Mouse (Mus musculus): ENCODE results near the gene Acot8. TPM values are rescaled to one million over a fixed set of nuclear protein-coding genes. Genes with fewer than 3 reads are reported as not detected.

Gene Acot8
- polyA plus RNA-seq, 2 experiments = 14.0 to 31.5 TPM

DNA sequence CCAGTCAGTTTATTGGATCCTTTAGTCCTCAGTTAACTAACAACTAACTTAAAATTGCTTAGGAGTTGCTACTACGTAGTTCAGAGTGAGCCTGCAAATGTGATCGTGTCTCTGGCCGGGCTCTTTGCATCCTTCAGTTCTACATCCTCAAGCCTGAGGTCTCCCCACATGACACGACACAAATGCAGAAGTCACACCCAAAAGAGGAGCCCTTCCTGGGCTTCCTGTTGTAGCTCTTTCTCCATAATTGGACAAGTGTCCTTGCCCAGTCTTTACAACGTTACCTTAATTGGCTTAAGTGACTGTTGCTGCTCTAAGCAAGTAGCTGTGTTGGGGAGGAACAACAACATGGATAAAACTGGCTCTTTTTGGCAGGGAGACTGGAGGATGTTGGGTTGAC is 10.7 kb upstream of the Acot8 start:
- WGBS = 87% methylated on average over 5 of the region's 5 CpGs
- no peak overlapping the region for H3K4me2 ChIP-seq (replicated peaks; ENCODE audit: low read depth, low read length, severe bottlenecking)

DNA sequence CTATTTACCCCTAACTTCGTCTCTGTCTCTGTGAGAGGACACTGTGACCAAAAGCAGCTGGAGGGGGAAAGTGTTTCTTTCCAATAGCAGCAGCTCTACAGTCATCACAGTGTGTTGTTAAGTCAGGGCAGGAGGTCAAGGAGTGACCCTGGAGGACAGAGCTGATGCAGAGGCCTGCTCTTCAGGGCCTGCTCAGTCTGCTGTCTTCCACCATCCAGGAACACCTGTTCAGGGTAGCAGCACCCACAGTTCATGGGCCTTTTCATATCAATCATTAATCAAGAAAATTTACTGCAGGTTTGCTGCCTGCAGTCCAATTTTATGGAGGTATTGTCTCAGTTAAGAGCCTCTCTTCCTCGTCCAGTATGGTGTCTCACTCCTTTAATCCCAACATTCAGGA is 8.9 kb upstream of the Acot8 start:
- ATAC-seq (ENCODE audit: low FRiP score, low read depth) (no peak), DNase-seq (ENCODE audit: low spot score) (no peak)
- TF ChIP-seq POLR2A (IDR thresholded peaks at IDR 0.05; ENCODE audit: borderline replicate concordance, extremely low read depth, insufficient read depth, insufficient read length) = no peak
- H3K4me1 ChIP-seq (ENCODE audit: control insufficient read depth, insufficient read depth, low read length) = no peaks in the 10 kb centered on the region
- no peaks in the 10 kb centered on the region for H3K9me3 ChIP-seq (ENCODE audit: control insufficient read depth, low read length)
- H3K27me3 ChIP-seq (ENCODE audit: control insufficient read depth, insufficient read depth, low read length) = no peaks in the 10 kb centered on the region
- H3K4me2 ChIP-seq (replicated peaks; ENCODE audit: low read depth, low read length, severe bottlenecking) = no peak overlapping the region
- H3K27ac ChIP-seq (replicated peaks; ENCODE audit: low read depth, low read length) = no peak overlapping the region
- H3K9ac ChIP-seq (ENCODE audit: low read depth, low read length, severe bottlenecking) = no peak overlapping the region
- no peak overlapping the region for H3K4me3 ChIP-seq (replicated peaks; ENCODE audit: low read length)
- WGBS = 53% methylated on average over 2 of the region's 2 CpGs
- 0 out of 2 replicates have a peak, but pooled peaks cover 10% of the 10 kb centered on the region for H3K36me3 ChIP-seq (ENCODE audit: control insufficient read depth, insufficient read depth, low read length)

More for the DNA sequence above, 10.7 kb upstream of the Acot8 start:
- Histone ChIP-seq H3K36me3 (ENCODE audit: control insufficient read depth, insufficient read depth, low read length) (0 out of 2 replicates have a peak, but pooled peaks cover 6% of the 10 kb centered on the region), H3K9me3 (ENCODE audit: control insufficient read depth, low read length) (no peaks in the 10 kb centered on the region), H3K4me3 (replicated peaks; ENCODE audit: low read length) (no peak overlapping the region), H3K4me1 (ENCODE audit: control insufficient read depth, insufficient read depth, low read length) (no peaks in the 10 kb centered on the region), H3K27ac (replicated peaks; ENCODE audit: low read depth, low read length) (no peak overlapping the region), H3K9ac (ENCODE audit: low read depth, low read length, severe bottlenecking) (no peak overlapping the region), H3K27me3 (ENCODE audit: control insufficient read depth, insufficient read depth, low read length) (no peaks in the 10 kb centered on the region)
- DNase-seq (ENCODE audit: low spot score) (no peak), ATAC-seq (ENCODE audit: low FRiP score, low read depth) (no peak)
- no peak for TF ChIP-seq POLR2A (IDR thresholded peaks at IDR 0.05; ENCODE audit: borderline replicate concordance, extremely low read depth, insufficient read depth, insufficient read length)

DNA sequence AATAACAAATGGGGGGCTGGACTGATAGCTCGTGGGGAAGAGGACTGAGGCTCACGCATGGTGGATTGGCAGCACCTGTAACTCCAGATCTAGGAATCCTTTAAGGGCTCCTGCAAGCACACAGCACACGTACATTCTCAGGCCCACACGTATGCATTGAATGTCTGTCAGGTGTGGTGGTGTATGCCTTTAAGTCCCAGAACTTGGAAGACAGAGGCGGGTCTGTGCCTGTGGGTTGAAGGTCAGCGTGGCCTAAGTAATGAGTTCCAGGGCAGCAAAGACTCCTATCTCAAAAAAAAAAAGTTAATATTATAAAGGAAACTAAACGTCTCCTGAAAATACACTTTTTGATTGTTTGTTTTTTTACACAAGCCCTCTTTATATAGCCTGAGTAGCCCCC is 1.9 kb upstream of the Acot8 start:
- H3K9ac ChIP-seq (ENCODE audit: low read depth, low read length, severe bottlenecking) = no peak overlapping the region
- H3K4me3 ChIP-seq (replicated peaks; ENCODE audit: low read length) = no peak overlapping the region
- TF ChIP-seq POLR2A (IDR thresholded peaks at IDR 0.05; ENCODE audit: borderline replicate concordance, extremely low read depth, insufficient read depth, insufficient read length) = no peak
- DNase-seq (ENCODE audit: low spot score) (no peak), ATAC-seq (ENCODE audit: low FRiP score, low read depth) (no peak)
- peaks cover 9% of the 10 kb centered on the region for H3K4me1 ChIP-seq (ENCODE audit: control insufficient read depth, insufficient read depth, low read length)
- no peak overlapping the region for H3K4me2 ChIP-seq (replicated peaks; ENCODE audit: low read depth, low read length, severe bottlenecking)
- H3K36me3 ChIP-seq (ENCODE audit: control insufficient read depth, insufficient read depth, low read length) = peaks cover 17% of the 10 kb centered on the region
- no peaks in the 10 kb centered on the region for H3K27me3 ChIP-seq (ENCODE audit: control insufficient read depth, insufficient read depth, low read length)
- 85% methylated on average over 7 of the region's 7 CpGs for WGBS
- no peaks in the 10 kb centered on the region for H3K9me3 ChIP-seq (ENCODE audit: control insufficient read depth, low read length)
- no peak overlapping the region for H3K27ac ChIP-seq (replicated peaks; ENCODE audit: low read depth, low read length)

DNA sequence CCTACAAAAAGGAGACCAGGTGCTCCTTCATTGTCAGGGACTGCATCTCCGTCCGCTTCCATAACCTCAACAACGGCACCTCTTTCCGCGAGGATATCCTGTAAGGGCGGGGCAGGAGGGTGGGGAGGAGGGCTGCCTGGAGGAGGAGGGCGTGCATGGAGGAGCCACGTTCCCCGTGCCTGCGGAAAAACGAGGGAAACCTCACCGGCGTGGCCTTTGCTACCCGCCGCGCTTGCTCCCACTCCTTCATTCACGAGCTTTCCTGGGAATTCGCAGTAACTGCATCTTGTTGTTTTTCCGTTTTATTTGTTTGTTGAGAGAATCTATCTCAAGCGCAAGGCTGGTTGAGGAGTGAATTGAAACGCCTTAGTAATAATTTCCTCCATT is 643 bp upstream of the Acot8 start:
- H3K4me3 ChIP-seq (replicated peaks; ENCODE audit: low read length) = peak overlapping the region; percentile 73
- H3K27me3 ChIP-seq (ENCODE audit: control insufficient read depth, insufficient read depth, low read length) = no peaks in the 10 kb centered on the region
- 1% methylated on average over 21 of the region's 21 CpGs for WGBS
- no peak for TF ChIP-seq POLR2A (IDR thresholded peaks at IDR 0.05; ENCODE audit: borderline replicate concordance, extremely low read depth, insufficient read depth, insufficient read length)
- H3K4me1 ChIP-seq (ENCODE audit: control insufficient read depth, insufficient read depth, low read length) = peaks cover 9% of the 10 kb centered on the region
- peak overlapping the region; percentile 85 for H3K4me2 ChIP-seq (replicated peaks; ENCODE audit: low read depth, low read length, severe bottlenecking)
- H3K36me3 ChIP-seq (ENCODE audit: control insufficient read depth, insufficient read depth, low read length) = peaks cover 19% of the 10 kb centered on the region
- ATAC-seq (ENCODE audit: low FRiP score, low read depth) (peak; percentile 31; the same call in 1 of the 2 replicates), DNase-seq (ENCODE audit: low spot score) (no peak)
- peak overlapping the region; percentile 62 for H3K9ac ChIP-seq (ENCODE audit: low read depth, low read length, severe bottlenecking)
- no peaks in the 10 kb centered on the region for H3K9me3 ChIP-seq (ENCODE audit: control insufficient read depth, low read length)
- H3K27ac ChIP-seq (replicated peaks; ENCODE audit: low read depth, low read length) = no peak overlapping the region

DNA sequence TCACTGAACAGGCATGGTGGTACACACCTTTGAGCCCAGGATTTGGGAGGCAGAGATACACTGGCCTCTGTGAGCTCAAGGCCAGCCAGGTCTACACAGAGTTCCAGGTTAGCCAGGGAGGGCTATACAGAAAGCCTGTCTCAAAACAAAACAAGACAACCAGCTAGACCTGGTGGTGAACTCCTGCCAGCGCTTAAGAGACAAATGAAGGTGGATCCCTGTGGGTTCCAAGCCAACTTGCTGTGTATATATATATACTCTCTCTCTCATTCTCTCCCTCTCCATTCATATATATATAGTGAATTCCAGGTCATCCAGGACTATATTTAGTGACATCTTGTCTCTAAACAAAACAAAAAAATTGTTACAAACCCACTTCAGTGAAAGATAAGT is 765 bp downstream of the Acot8 start:
- Histone ChIP-seq H3K27ac (replicated peaks; ENCODE audit: low read depth, low read length) (no peak overlapping the region), H3K4me2 (replicated peaks; ENCODE audit: low read depth, low read length, severe bottlenecking) (peak overlapping the region; percentile 63), H3K27me3 (ENCODE audit: control insufficient read depth, insufficient read depth, low read length) (no peaks in the 10 kb centered on the region), H3K4me3 (replicated peaks; ENCODE audit: low read length) (peak overlapping the region; percentile 73), H3K36me3 (ENCODE audit: control insufficient read depth, insufficient read depth, low read length) (peaks cover 30% of the 10 kb centered on the region), H3K9me3 (ENCODE audit: control insufficient read depth, low read length) (no peaks in the 10 kb centered on the region), H3K4me1 (ENCODE audit: control insufficient read depth, insufficient read depth, low read length) (peaks cover 9% of the 10 kb centered on the region), H3K9ac (ENCODE audit: low read depth, low read length, severe bottlenecking) (peak overlapping the region; percentile 69)
- WGBS = 41% methylated on average over 1 of the region's 1 CpGs
- no peak for TF ChIP-seq POLR2A (IDR thresholded peaks at IDR 0.05; ENCODE audit: borderline replicate concordance, extremely low read depth, insufficient read depth, insufficient read length)
- no peak for ATAC-seq (ENCODE audit: low FRiP score, low read depth)
- no peak for DNase-seq (ENCODE audit: low spot score)
